Mouse (Mus musculus): ENCODE measurements at regions not wholly inside any gene's neighbourhood (a gene's known extent, or its start where the extent isn't known, plus 50 kb on each side); places are given as distances from the start of the nearest gene placed in this dataset.

- Histone ChIP-seq H3K4me1 (peaks cover 26% of the 10 kb centered on the region), H3K27ac (no peak overlapping the region), H3K27me3 (ENCODE audit: low read depth, poor library complexity, severe bottlenecking) (no peaks in the 10 kb centered on the region), H3K4me3 (no peak overlapping the region), H3K9me3 (replicated peaks) (no peaks in the 10 kb centered on the region), H3K36me3 (no peaks in the 10 kb centered on the region)
- 14% methylated on average over 1 of the region's 1 CpGs for WGBS
- no peak for DNase-seq (ENCODE audit: low spot score)
Observed at GRCm38 (mm10) chr1:193732113-193732512, 362.0 kb upstream of the Camk1g start.

- Histone ChIP-seq H3K27ac (no peak overlapping the region), H3K9me3 (replicated peaks) (no peaks in the 10 kb centered on the region), H3K4me1 (peaks cover 5% of the 10 kb centered on the region), H3K27me3 (ENCODE audit: low read depth, poor library complexity, severe bottlenecking) (no peaks in the 10 kb centered on the region), H3K36me3 (no peaks in the 10 kb centered on the region), H3K4me3 (no peak overlapping the region)
- no peak for DNase-seq (ENCODE audit: low spot score)
- 89% methylated on average over 2 of the region's 2 CpGs for WGBS
Observed at GRCm38 (mm10) chr1:193721850-193722249, 351.8 kb upstream of the Camk1g start.

GRCm38 (mm10) chr1:193720420-193720851 lies 350.3 kb upstream of the Camk1g start:
- Histone ChIP-seq H3K4me3 (no peak overlapping the region), H3K27ac (no peak overlapping the region), H3K4me1 (peaks cover 5% of the 10 kb centered on the region), H3K27me3 (ENCODE audit: low read depth, poor library complexity, severe bottlenecking) (no peaks in the 10 kb centered on the region), H3K9me3 (replicated peaks) (no peaks in the 10 kb centered on the region), H3K36me3 (no peaks in the 10 kb centered on the region)
- 85% methylated on average over 8 of the region's 8 CpGs for WGBS
- DNase-seq (ENCODE audit: low spot score): no peak

- 83% methylated on average over 4 of the region's 4 CpGs for WGBS
- no peak for DNase-seq (ENCODE audit: low spot score)
- Histone ChIP-seq H3K36me3 (no peaks in the 10 kb centered on the region), H3K27me3 (ENCODE audit: low read depth, poor library complexity, severe bottlenecking) (no peaks in the 10 kb centered on the region), H3K4me1 (0 out of 2 replicates have a peak, but pooled peaks cover 3% of the 10 kb centered on the region), H3K4me3 (no peak overlapping the region), H3K9me3 (replicated peaks) (no peaks in the 10 kb centered on the region), H3K27ac (no peak overlapping the region)
Observed at GRCm38 (mm10) chr1:193715328-193715727, 345.2 kb upstream of the Camk1g start.

GRCm38 (mm10) chr1:193714631-193715030 lies 344.5 kb upstream of the Camk1g start:
- no peak overlapping the region for H3K27ac ChIP-seq
- DNase-seq (ENCODE audit: low spot score): no peak
- H3K27me3 ChIP-seq (ENCODE audit: low read depth, poor library complexity, severe bottlenecking): no peaks in the 10 kb centered on the region
- no peak overlapping the region for H3K4me3 ChIP-seq
- H3K36me3 ChIP-seq: no peaks in the 10 kb centered on the region
- no peaks in the 10 kb centered on the region for H3K9me3 ChIP-seq (replicated peaks)
- 0 out of 2 replicates have a peak, but pooled peaks cover 3% of the 10 kb centered on the region for H3K4me1 ChIP-seq
- whole genome bisulfite sequencing: 79% methylated on average over 2 of the region's 2 CpGs

- Histone ChIP-seq H3K9me3 (replicated peaks) (no peaks in the 10 kb centered on the region), H3K27ac (no peak overlapping the region), H3K4me3 (no peak overlapping the region), H3K36me3 (no peaks in the 10 kb centered on the region), H3K4me1 (peaks cover 8% of the 10 kb centered on the region), H3K27me3 (ENCODE audit: low read depth, poor library complexity, severe bottlenecking) (peaks cover 9% of the 10 kb centered on the region)
- 62% methylated on average over 2 of the region's 2 CpGs for WGBS
- no peak for DNase-seq (ENCODE audit: low spot score)
Observed at GRCm38 (mm10) chr1:193705205-193705604, 335.1 kb upstream of the Camk1g start.

GRCm38 (mm10) chr1:193702707-193703419 lies 332.8 kb upstream of the Camk1g start:
- no peaks in the 10 kb centered on the region for H3K9me3 ChIP-seq (replicated peaks)
- no peaks in the 10 kb centered on the region for H3K36me3 ChIP-seq
- H3K27ac ChIP-seq: no peak overlapping the region
- DNase-seq (ENCODE audit: low spot score): peak; percentile 75
- H3K27me3 ChIP-seq (ENCODE audit: low read depth, poor library complexity, severe bottlenecking): peaks cover 15% of the 10 kb centered on the region
- H3K4me1 ChIP-seq: peaks cover 8% of the 10 kb centered on the region
- H3K4me3 ChIP-seq: peak overlapping the region; percentile 30; the same call in 1 of the 2 replicates
- WGBS: 33% methylated on average over 15 of the region's 15 CpGs

GRCm38 (mm10) chr1:193700217-193700616 lies 330.1 kb upstream of the Camk1g start:
- no peak overlapping the region for H3K4me3 ChIP-seq
- no peak for DNase-seq (ENCODE audit: low spot score)
- H3K9me3 ChIP-seq (replicated peaks): no peaks in the 10 kb centered on the region
- H3K27me3 ChIP-seq (ENCODE audit: low read depth, poor library complexity, severe bottlenecking): peaks cover 15% of the 10 kb centered on the region
- peaks cover 8% of the 10 kb centered on the region for H3K4me1 ChIP-seq
- no peaks in the 10 kb centered on the region for H3K36me3 ChIP-seq
- 86% methylated on average over 3 of the region's 3 CpGs for WGBS
- no peak overlapping the region for H3K27ac ChIP-seq

GRCm38 (mm10) chr1:193698603-193699266 lies 328.6 kb upstream of the Camk1g start:
- DNase-seq (ENCODE audit: low spot score): peak; percentile 84
- H3K27ac ChIP-seq: no peak overlapping the region
- no peak overlapping the region for H3K4me3 ChIP-seq
- peaks cover 8% of the 10 kb centered on the region for H3K4me1 ChIP-seq
- peaks cover 15% of the 10 kb centered on the region for H3K27me3 ChIP-seq (ENCODE audit: low read depth, poor library complexity, severe bottlenecking)
- 8% methylated on average over 7 of the region's 7 CpGs for WGBS
- no peaks in the 10 kb centered on the region for H3K36me3 ChIP-seq
- no peaks in the 10 kb centered on the region for H3K9me3 ChIP-seq (replicated peaks)

GRCm38 (mm10) chr1:193697857-193698256 lies 327.8 kb upstream of the Camk1g start:
- H3K4me1 ChIP-seq: peaks cover 9% of the 10 kb centered on the region
- H3K27ac ChIP-seq: no peak overlapping the region
- WGBS: 94% methylated on average over 3 of the region's 3 CpGs
- H3K9me3 ChIP-seq (replicated peaks): no peaks in the 10 kb centered on the region
- H3K4me3 ChIP-seq: no peak overlapping the region
- DNase-seq (ENCODE audit: low spot score): no peak
- H3K27me3 ChIP-seq (ENCODE audit: low read depth, poor library complexity, severe bottlenecking): peaks cover 15% of the 10 kb centered on the region
- H3K36me3 ChIP-seq: no peaks in the 10 kb centered on the region

GRCm38 (mm10) chr1:193697001-193697400 lies 326.9 kb upstream of the Camk1g start:
- peaks cover 15% of the 10 kb centered on the region for H3K27me3 ChIP-seq (ENCODE audit: low read depth, poor library complexity, severe bottlenecking)
- no peak overlapping the region for H3K27ac ChIP-seq
- H3K4me3 ChIP-seq: no peak overlapping the region
- H3K4me1 ChIP-seq: 0 out of 2 replicates have a peak, but pooled peaks cover 3% of the 10 kb centered on the region
- H3K9me3 ChIP-seq (replicated peaks): no peaks in the 10 kb centered on the region
- WGBS: 68% methylated on average over 4 of the region's 4 CpGs
- DNase-seq (ENCODE audit: low spot score): no peak
- H3K36me3 ChIP-seq: no peaks in the 10 kb centered on the region

- 37% methylated on average over 3 of the region's 3 CpGs for WGBS
- no peak for DNase-seq (ENCODE audit: low spot score)
- no peaks in the 10 kb centered on the region for H3K9me3 ChIP-seq (replicated peaks)
- no peak overlapping the region for H3K27ac ChIP-seq
- no peaks in the 10 kb centered on the region for H3K27me3 ChIP-seq (ENCODE audit: low read depth, poor library complexity, severe bottlenecking)
- 0 out of 2 replicates have a peak, but pooled peaks cover 3% of the 10 kb centered on the region for H3K4me1 ChIP-seq
- H3K4me3 ChIP-seq: no peak overlapping the region
- no peaks in the 10 kb centered on the region for H3K36me3 ChIP-seq
Observed at GRCm38 (mm10) chr1:193692991-193693390, 322.9 kb upstream of the Camk1g start.

- H3K9me3 ChIP-seq (replicated peaks): no peaks in the 10 kb centered on the region
- H3K27me3 ChIP-seq (ENCODE audit: low read depth, poor library complexity, severe bottlenecking): no peaks in the 10 kb centered on the region
- no peak overlapping the region for H3K27ac ChIP-seq
- no peak overlapping the region for H3K4me3 ChIP-seq
- DNase-seq (ENCODE audit: low spot score): no peak
- 0 out of 2 replicates have a peak, but pooled peaks cover 3% of the 10 kb centered on the region for H3K4me1 ChIP-seq
- no peaks in the 10 kb centered on the region for H3K36me3 ChIP-seq
- 74% methylated on average over 4 of the region's 4 CpGs for WGBS
Observed at GRCm38 (mm10) chr1:193689601-193690000, 319.5 kb upstream of the Camk1g start.
